Mouse (Mus musculus) stomach, embryonic 16.5 days (tissue): Measurements from ENCODE around the gene Snrnp70. TPM values are rescaled to one million over a fixed set of nuclear protein-coding genes. Genes with fewer than 3 reads are reported as not detected.

Experiments
- ATAC-seq: fragments of 200-750 bp; cut with Nextera tagmentation; 2 replicates; pipeline ENCODE4 v1.8.0; 2017; ENCODE audit warnings: moderate number of reproducible peaks, moderate TSS enrichment; ENCODE audit not compliant: insufficient read depth, low FRiP score
- H3K27ac ChIP-seq: fragments of 300-500 bp; sonication (generic); 2 replicates; pipeline ENCODE4 v1.5.1; 2014; ENCODE audit warnings: low read length
- H3K27me3 ChIP-seq: fragments of 300-500 bp; sonication (generic); 2 replicates; pipeline ENCODE4 v1.6.1; 2014; ENCODE audit warnings: low read length, control low read depth, mixed read lengths; ENCODE audit not compliant: control insufficient read depth, insufficient read depth
- H3K36me3 ChIP-seq: fragments of 300-500 bp; sonication (generic); 2 replicates; pipeline ENCODE4 v1.6.1; 2014; ENCODE audit warnings: low read length; ENCODE audit not compliant: control insufficient read depth, insufficient read depth
- H3K4me1 ChIP-seq: fragments of 300-500 bp; sonication (generic); 2 replicates; pipeline ENCODE4 v1.6.1; 2014; ENCODE audit warnings: low read length, control low read depth, mixed read lengths; ENCODE audit not compliant: control insufficient read depth, insufficient read depth
- H3K4me2 ChIP-seq: fragments of 300-500 bp; sonication (generic); 2 replicates; pipeline ENCODE4 v1.6.1; 2014; ENCODE audit warnings: low read depth, low read length, mixed read lengths
- H3K4me3 ChIP-seq: fragments of 300-500 bp; sonication (generic); replicated peaks from 2 replicates; pipeline ENCODE4 v1.5.1; 2014; ENCODE audit warnings: mild to moderate bottlenecking, low read length
- H3K9ac ChIP-seq: fragments of 300-500 bp; sonication (generic); 2 replicates; pipeline ENCODE4 v1.6.1; 2014; ENCODE audit warnings: low read length
- H3K9me3 ChIP-seq: fragments of 300-500 bp; sonication (generic); replicated peaks from 2 replicates; pipeline ENCODE4 v1.6.1; 2016; ENCODE audit warnings: low read length, control low read depth; ENCODE audit not compliant: control insufficient read depth
- WGBS: fragments of 180-500 bp; shearing (Covaris S2); extraction: QIAGEN DNeasy Blood & Tissue Kit; methylation state at CpG from one replicate; pipeline ENCODE4 v1.1.7; 2014; 5-methylcytosine and 5-hydroxymethylcytosine counted together
- polyA plus RNA-seq: library from polyadenylated mRNA; unstranded; fragments of >200 nt; fragmentation: Nextera tagmentation; extraction: Ambion mirVana; gene quantifications from 2 replicates; pipeline ENCODE4 v1.2.1, GENCODE M21; 2015

Gene Snrnp70
- polyA plus RNA-seq, 1 experiment from 2014 or later = 162 TPM

DNA sequence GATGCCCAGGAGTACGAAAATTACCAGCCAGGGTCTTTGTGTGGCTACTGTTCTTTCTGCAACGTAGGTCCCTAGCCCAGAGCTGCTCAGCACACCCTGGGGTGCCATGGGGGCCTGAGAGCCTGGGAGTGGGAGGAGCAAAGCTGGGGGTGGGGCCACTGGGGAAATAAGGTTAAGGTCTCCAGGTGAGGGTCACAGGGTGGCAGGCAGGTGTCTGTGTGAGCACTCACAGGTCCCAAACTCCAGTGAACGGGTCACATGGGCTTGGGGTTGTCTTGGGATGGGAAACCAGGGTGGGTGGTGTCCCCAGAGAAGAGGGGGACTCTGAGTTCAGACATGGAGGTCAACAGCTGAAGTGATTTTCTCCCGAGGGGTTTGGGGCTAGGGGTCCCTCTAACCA, 58.1 kb downstream of the Snrnp70 start:
- Histone ChIP-seq H3K27ac (no peak overlapping the region), H3K27me3 (no peaks in the 10 kb centered on the region), H3K9ac (0 out of 2 replicates have a peak overlapping the region, but pooled peaks have one; percentile 11), H3K4me1 (peaks cover 53% of the 10 kb centered on the region), H3K4me2 (peak overlapping the region; percentile 72; the same call in 1 of the 2 replicates), H3K36me3 (no peaks in the 10 kb centered on the region), H3K9me3 (no peaks in the 10 kb centered on the region), H3K4me3 (0 out of 2 replicates have a peak overlapping the region, but pooled peaks have one; percentile 13)
- ATAC-seq = no peak
- WGBS = 23% methylated on average over 4 of the region's 4 CpGs

DNA sequence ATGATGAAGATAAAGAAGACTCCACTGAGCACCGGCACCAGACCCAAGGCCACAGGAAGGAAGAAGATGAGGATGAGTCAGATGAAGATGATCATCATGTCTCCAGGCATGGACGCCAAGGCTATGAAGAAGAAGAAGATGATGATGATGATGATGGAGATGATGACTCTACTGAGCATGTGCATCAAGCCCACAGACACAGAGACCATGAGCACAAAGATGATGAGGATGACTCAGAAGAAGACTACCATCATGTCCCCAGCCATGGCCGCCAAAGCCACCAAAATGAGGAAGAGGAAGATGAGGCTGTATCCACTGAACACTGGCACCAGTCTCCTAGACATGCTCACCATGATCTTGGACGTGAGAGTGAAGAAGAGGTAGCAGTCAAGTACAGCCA, 59.2 kb downstream of the Snrnp70 start:
- Histone ChIP-seq H3K4me2 (no peak overlapping the region), H3K36me3 (no peaks in the 10 kb centered on the region), H3K27me3 (no peaks in the 10 kb centered on the region), H3K4me3 (no peak overlapping the region), H3K9ac (no peak overlapping the region), H3K9me3 (no peaks in the 10 kb centered on the region), H3K27ac (no peak overlapping the region), H3K4me1 (peaks cover 51% of the 10 kb centered on the region)
- ATAC-seq = no peak
- 92% methylated on average over 4 of the region's 4 CpGs for WGBS

DNA sequence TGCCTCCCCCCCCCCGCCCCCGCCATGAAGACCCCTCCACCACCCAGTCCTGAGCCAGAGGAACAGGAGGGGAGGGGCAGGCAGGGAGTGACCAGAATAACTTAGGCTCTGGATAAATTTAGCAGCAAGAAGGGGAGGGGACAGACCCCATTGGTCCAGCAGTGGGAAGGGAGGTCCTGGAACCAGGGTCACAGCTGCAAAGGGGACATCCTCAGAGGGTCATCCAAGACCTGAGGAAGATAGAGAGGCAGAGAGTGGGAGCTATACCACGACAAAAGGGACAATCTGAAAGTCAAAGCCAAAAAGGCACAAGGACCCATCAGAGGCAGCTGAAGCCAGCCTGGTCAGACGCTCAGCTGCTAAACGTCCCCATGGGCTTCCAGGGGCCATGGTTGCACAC, 60.5 kb downstream of the Snrnp70 start, which contains the start of gene Hrc:
TSS of gene Hrc (plus strand) at position 235 of the 400 bp plus-strand sequence.
- 28% methylated on average over 5 of the region's 5 CpGs for WGBS
- H3K4me2 ChIP-seq = peak within 1 kb of the TSS; percentile 61
- peaks cover 41% of the 10 kb centered on the region for H3K4me1 ChIP-seq
- H3K9me3 ChIP-seq = no peaks in the 10 kb centered on the region
- peak within 1 kb of the TSS; percentile 96 for H3K27ac ChIP-seq
- no peaks in the 10 kb centered on the region for H3K36me3 ChIP-seq
- ATAC-seq = no peak
- 0 out of 2 replicates have a peak within 1 kb of the TSS, but pooled peaks have one; percentile 34 for H3K9ac ChIP-seq
- peak within 1 kb of the TSS; percentile 77; the same call in 1 of the 2 replicates for H3K4me3 ChIP-seq
- no peaks in the 10 kb centered on the region for H3K27me3 ChIP-seq

DNA sequence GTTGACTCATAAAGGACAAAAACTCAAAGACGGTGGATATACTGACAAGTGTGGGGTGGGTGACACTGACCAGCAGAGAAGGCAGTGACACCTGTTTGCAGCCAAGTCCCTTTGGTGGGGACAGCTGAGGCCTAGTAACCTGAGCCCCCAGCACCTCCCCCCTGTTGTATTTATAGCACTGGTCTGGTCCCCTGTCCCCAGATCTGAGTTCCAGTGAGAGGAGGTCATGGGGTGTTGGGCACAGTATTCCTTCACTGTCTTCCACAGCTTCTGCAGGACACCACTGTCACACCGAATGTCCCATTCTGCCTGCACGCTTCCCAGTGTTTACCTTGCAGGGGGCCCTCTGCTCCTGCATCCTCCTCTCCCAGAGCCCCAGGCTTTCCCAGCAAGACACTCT, 60.9 kb downstream of the Snrnp70 start:
- WGBS = 16% methylated on average over 3 of the region's 3 CpGs

DNA sequence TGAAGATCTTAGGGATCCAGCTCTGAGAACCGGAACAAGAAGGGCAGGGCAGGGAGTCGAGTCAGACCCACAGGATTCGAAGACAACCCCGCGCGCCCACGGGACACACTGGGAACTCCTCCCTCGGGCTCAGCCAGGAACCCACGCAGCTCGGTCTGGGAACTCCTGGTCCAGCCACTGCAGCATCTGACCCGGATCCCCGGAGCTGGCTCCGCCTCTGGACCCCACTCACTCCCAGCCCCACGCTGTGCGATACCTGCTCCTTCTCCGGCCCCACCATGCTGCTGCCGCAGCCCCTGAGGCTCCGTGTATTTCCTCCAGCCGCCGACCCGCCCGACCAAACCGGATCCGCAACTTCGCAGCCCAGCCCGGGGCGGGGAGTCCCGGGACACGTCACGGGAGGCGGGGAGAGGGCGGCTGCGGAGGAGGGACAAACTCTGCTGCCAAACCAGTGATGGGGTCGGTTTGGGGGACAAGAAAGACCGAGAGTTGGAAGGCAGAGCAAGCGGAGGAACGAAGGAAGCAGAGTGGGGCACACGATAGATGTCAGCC, 62.0 kb downstream of the Snrnp70 start, which contains the start of gene Trpm4:
TSS of gene Trpm4 (minus strand) at position 350 of the 552 bp plus-strand sequence.
- under 1% methylated on average over 38 of the region's 38 CpGs for WGBS
- H3K27me3 ChIP-seq = no peaks in the 10 kb centered on the region
- peak within 1 kb of the TSS; percentile 96 for H3K27ac ChIP-seq
- H3K36me3 ChIP-seq = no peaks in the 10 kb centered on the region
- H3K9me3 ChIP-seq = no peaks in the 10 kb centered on the region
- peak within 1 kb of the TSS; percentile 83 for H3K9ac ChIP-seq
- H3K4me1 ChIP-seq = peaks cover 35% of the 10 kb centered on the region
- H3K4me2 ChIP-seq = peak within 1 kb of the TSS; percentile 61
- peak within 1 kb of the TSS; percentile 77 for H3K4me3 ChIP-seq
- ATAC-seq = peak; percentile 81

More for the DNA sequence above, 60.9 kb downstream of the Snrnp70 start:
- ATAC-seq = no peak
- Histone ChIP-seq H3K27ac (no peak overlapping the region), H3K36me3 (no peaks in the 10 kb centered on the region), H3K9me3 (no peaks in the 10 kb centered on the region), H3K9ac (0 out of 2 replicates have a peak overlapping the region, but pooled peaks have one; percentile 34), H3K4me3 (no peak overlapping the region), H3K27me3 (no peaks in the 10 kb centered on the region), H3K4me2 (0 out of 2 replicates have a peak overlapping the region, but pooled peaks have one; percentile 6), H3K4me1 (peaks cover 39% of the 10 kb centered on the region)

DNA sequence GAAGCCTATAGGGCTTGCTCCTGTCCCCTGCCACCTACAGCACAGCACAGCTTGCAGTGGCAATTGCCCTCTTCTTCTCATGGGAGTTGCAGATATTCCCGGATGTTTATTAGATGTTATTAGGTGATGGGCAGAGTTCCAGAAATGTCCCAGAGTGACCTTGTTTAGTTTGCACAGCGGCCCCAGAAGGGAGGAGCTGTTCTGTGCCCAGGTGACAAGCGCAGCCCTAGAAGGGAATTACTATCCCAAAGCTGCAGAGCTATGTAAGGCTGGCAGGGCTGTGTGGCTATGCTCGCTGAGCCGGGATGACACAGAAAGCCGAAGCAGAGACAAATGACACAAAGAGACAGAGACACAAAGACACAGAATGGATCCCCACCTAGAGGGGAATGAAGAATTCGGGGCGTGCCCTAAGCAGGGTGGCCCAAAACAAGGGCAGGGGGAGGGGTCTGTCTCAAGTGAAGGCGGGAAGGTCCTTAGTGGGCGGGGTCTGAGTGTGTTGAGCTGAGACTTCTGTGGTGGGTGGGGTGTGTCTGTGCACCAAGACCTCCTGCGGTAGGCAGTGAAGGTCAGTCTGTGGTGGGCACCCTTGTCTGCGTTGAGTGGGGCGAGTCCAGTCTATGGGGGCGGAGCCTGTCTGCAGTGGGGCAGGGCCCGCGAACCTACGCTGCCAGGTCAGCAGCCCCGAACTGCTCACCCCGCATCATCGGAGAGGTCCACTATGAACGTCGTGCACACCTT, 62.7 kb downstream of the Snrnp70 start:
- no peaks in the 10 kb centered on the region for H3K36me3 ChIP-seq
- H3K9me3 ChIP-seq = no peaks in the 10 kb centered on the region
- peaks cover 29% of the 10 kb centered on the region for H3K4me1 ChIP-seq
- peak overlapping the region; percentile 61 for H3K4me2 ChIP-seq
- peak overlapping the region; percentile 96 for H3K27ac ChIP-seq
- 2% methylated on average over 22 of the region's 22 CpGs for WGBS
- peak; percentile 67 for ATAC-seq
- peak overlapping the region; percentile 77 for H3K4me3 ChIP-seq
- H3K27me3 ChIP-seq = no peaks in the 10 kb centered on the region
- H3K9ac ChIP-seq = peak overlapping the region; percentile 83

DNA sequence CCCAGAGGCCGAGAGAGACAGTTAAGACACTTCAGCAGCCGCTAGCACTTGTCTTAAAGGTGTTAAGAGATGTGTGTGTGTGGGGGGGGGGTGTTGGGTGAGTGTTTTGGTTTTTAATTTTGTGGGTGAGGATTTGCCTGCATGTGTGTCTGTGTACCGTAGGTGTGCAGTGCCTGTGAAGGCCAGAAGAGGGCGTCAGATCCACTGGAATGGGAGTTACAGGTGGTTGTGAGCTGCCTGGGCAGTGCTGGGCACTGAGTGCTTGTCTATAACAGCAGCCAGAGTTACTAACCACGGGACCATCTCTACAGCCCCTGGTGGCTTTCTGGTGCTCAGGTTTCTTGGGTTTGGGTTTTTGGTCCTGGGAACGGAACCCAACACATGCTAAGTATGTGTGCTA, 64.0 kb downstream of the Snrnp70 start:
- Histone ChIP-seq H3K9me3 (no peaks in the 10 kb centered on the region), H3K9ac (no peak overlapping the region), H3K27ac (no peak overlapping the region), H3K4me1 (peaks cover 23% of the 10 kb centered on the region), H3K36me3 (peaks cover under 1% of the 10 kb centered on the region; the same call in 1 of the 2 replicates), H3K4me3 (no peak overlapping the region), H3K4me2 (no peak overlapping the region), H3K27me3 (no peaks in the 10 kb centered on the region)
- ATAC-seq = no peak
- WGBS = 75% methylated on average over 6 of the region's 6 CpGs

DNA sequence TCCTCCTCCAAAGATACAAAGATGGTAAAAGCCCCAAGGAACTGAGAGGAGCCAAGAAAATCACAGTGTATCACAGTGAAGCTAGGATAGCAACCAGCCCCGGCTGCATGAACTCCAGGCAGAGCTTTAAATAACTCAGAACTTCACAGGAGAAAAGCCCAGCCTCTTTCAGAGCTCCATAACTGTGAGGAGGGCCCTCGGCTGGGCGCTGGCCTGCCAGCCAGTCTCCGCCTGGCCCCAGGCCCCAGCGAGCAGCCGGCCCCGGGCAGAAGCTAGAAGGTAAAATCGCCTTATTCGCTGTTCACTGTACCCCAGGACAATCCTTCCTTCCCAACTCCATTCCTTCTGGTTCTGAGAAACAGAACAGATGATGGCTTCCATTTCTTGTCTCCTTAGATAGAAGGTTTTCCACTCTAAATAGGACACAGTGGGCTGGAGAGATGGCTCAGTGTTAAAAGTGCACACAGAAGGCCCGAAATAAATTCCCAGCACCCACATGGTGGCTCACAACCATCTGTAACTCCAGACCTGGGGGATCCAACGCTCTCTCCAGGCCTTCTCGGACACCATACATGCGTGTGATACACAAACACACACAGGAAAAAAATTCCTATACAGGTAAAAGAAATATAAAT, 66.6 kb downstream of the Snrnp70 start:
- no peak overlapping the region for H3K4me2 ChIP-seq
- H3K27me3 ChIP-seq = no peaks in the 10 kb centered on the region
- H3K4me1 ChIP-seq = peaks cover 8% of the 10 kb centered on the region; the same call in 1 of the 2 replicates
- 79% methylated on average over 13 of the region's 13 CpGs for WGBS
- no peaks in the 10 kb centered on the region; the same call in 1 of the 2 replicates for H3K9me3 ChIP-seq
- no peak overlapping the region for H3K4me3 ChIP-seq
- peaks cover 13% of the 10 kb centered on the region for H3K36me3 ChIP-seq
- H3K27ac ChIP-seq = no peak overlapping the region
- ATAC-seq = no peak
- no peak overlapping the region; the same call in 1 of the 2 replicates for H3K9ac ChIP-seq
